Mouse (Mus musculus): Measurements from ENCODE around the gene Gja8. TPM values are rescaled to one million over a fixed set of nuclear protein-coding genes. Genes with fewer than 3 reads are reported as not detected.

Gja8 gene
- polyA plus RNA-seq (2016; fragmentation: Nextera tagmentation; extraction: Ambion mirVana) = 0.06 TPM in 1 of 2 replicates, not detected in the other

DNA sequence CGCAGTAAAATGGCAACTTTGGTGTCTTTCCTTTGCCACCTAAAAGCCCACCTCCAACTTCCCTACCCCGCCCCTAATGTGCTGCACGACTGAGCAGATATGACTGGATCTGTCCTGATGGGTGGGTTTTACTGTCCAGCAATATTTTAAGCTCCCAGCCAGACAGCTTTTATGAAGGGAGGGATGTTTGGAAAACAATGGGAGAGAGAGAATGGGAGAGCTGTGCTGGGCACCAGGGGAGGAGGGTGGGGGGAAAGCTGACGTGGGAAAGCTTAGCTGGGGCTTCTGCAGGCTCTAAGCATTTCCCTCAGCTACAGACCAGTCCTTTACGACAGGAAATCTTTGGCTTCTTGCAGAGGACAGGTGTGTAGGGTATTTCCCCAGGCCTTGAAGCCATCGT, at the start of gene Gja8:
Gene Gja8 (minus strand): TSS at position 101 of the 400 bp plus-strand sequence.
- no peaks in the 10 kb centered on the region for H3K36me3 ChIP-seq
- no peak within 1 kb of the TSS for H3K4me2 ChIP-seq (replicated peaks)
- no peak within 1 kb of the TSS for H3K4me3 ChIP-seq
- peaks cover 6% of the 10 kb centered on the region; the same call in 1 of the 2 replicates for H3K4me1 ChIP-seq
- H3K9me3 ChIP-seq = no peaks in the 10 kb centered on the region
- 59% methylated on average over 6 of the region's 6 CpGs for WGBS
- H3K9ac ChIP-seq = no peak within 1 kb of the TSS
- no peak within 1 kb of the TSS for H3K27ac ChIP-seq
- no peaks in the 10 kb centered on the region for H3K27me3 ChIP-seq (replicated peaks)
- ATAC-seq (ENCODE audit: low FRiP score, low read depth) = no peak

DNA sequence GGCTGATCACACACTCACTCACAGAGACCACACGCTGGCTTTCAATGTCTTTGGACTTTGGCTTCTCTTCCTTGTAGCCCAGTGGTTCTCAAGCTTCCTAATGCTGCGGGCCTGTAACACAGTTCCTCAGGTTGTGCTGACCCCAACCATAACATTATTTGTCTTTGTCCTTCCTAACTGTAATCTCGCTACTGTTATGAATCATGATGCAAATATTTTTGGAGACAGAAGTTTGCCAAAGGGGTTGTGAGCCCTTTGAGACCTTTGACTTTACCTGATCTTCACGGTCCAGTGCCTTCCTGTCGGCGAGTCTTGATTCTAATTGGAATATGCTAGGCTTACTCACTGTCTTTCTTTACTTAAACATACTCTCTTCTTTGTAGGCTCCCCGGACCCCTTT, 48.6 kb upstream of the Gja8 start:
- H3K4me2 ChIP-seq (replicated peaks) = no peak overlapping the region
- H3K27ac ChIP-seq = no peak overlapping the region
- H3K9me3 ChIP-seq = no peaks in the 10 kb centered on the region
- WGBS = 89% methylated on average over 7 of the region's 7 CpGs
- no peak overlapping the region for H3K9ac ChIP-seq
- no peak overlapping the region for H3K4me3 ChIP-seq
- ATAC-seq (ENCODE audit: low FRiP score, low read depth) = no peak
- H3K36me3 ChIP-seq = no peaks in the 10 kb centered on the region
- H3K27me3 ChIP-seq (replicated peaks) = no peaks in the 10 kb centered on the region
- H3K4me1 ChIP-seq = no peaks in the 10 kb centered on the region

DNA sequence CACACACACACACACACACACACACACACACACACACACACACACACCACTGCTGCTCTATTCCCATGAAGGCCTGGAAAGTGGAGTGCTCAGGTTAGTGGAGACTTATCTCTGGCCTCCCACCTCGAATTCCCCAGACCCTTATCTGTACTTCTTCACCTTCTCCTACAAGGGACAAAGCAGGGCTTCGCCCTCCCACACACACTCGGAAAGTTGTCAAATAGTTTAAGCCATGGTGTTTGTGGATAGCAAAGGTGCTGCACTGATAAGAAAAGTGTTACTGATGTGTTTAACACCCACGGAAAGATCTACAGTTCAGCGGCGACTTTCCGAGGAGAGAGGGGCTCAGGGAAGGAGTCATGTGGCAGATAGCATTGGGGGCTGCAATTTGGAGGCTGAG, 45.2 kb upstream of the Gja8 start:
- H3K9me3 ChIP-seq = no peaks in the 10 kb centered on the region
- no peak for ATAC-seq (ENCODE audit: low FRiP score, low read depth)
- H3K27me3 ChIP-seq (replicated peaks) = no peaks in the 10 kb centered on the region
- no peak overlapping the region for H3K9ac ChIP-seq
- no peaks in the 10 kb centered on the region for H3K4me1 ChIP-seq
- no peak overlapping the region for H3K4me2 ChIP-seq (replicated peaks)
- no peak overlapping the region for H3K4me3 ChIP-seq
- no peak overlapping the region for H3K27ac ChIP-seq
- 72% methylated on average over 7 of the region's 7 CpGs for WGBS
- no peaks in the 10 kb centered on the region for H3K36me3 ChIP-seq

DNA sequence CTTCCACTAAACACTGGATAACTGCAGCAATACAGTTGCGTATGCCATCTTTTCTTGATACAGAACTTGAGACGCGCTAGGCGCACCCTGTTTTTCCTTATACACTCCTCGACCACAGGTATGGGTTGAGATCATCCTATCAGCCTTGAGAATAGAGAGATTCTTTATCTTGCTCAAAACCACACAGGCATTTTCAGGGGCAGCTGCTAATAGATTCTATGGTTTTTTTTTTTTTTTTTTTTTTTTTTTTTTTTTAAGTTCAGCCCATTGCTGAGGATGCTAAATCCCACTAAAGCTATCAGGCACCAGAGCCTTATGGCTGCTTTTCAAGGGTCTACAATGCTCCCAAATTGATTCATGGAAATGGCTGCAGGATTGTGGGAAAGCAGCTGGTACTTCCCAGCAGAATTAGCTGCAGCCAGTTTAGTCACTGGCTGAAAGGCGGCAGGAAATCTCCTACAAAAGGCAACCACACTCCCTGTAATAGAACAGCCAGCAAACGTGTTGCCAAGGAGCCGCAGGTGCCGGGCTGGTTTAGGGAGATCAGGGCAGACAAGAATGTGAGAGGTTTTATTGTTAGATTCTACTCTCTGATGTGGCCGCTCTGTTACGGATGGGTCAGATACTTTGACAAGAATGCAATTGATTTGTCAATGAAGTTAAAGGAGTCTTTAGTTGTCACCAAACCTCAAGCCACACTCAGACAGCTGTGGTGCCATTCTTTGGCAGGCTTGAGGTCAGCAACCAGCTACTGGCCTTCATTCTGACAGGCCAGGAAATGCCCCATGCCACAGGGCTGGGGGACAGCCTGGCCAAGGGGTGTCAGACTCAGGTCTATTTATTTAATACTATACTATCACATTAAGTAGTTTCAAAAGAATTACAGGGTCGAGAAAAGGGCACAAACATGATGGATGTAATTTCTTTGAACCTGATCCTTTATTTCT, 37.5 kb upstream of the Gja8 start:
- WGBS = 51% methylated on average over 12 of the region's 12 CpGs
- H3K4me1 ChIP-seq = no peaks in the 10 kb centered on the region
- H3K36me3 ChIP-seq = no peaks in the 10 kb centered on the region
- ATAC-seq (ENCODE audit: low FRiP score, low read depth) = peak; percentile 63
- no peak overlapping the region for H3K4me2 ChIP-seq (replicated peaks)
- no peaks in the 10 kb centered on the region for H3K27me3 ChIP-seq (replicated peaks)
- no peak overlapping the region for H3K9ac ChIP-seq
- H3K4me3 ChIP-seq = no peak overlapping the region
- no peaks in the 10 kb centered on the region for H3K9me3 ChIP-seq
- H3K27ac ChIP-seq = no peak overlapping the region

DNA sequence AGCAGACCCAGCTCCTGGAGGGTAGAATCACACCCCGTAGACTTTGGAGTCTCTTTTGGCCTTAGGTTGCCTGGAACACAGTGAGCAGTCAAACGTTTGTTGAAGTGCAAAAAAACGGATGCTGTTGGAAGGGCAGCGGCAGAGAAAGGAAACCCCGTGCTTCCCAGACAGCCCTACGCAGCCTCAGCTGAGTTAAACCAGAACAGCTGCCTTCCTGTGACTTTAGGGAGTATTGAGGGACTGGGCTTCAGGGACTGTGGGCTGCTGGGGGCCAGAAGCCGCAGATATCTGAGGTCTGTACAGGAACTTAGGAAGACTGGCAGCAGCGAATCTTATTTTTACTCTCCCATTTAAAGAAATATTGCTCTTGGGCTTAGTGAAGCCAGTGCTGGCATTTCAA, 34.8 kb upstream of the Gja8 start:
- Histone ChIP-seq H3K4me2 (replicated peaks) (no peak overlapping the region), H3K9ac (no peak overlapping the region), H3K27me3 (replicated peaks) (no peaks in the 10 kb centered on the region), H3K27ac (no peak overlapping the region), H3K4me3 (no peak overlapping the region), H3K9me3 (no peaks in the 10 kb centered on the region), H3K4me1 (no peaks in the 10 kb centered on the region), H3K36me3 (no peaks in the 10 kb centered on the region)
- ATAC-seq (ENCODE audit: low FRiP score, low read depth) = no peak
- 57% methylated on average over 8 of the region's 8 CpGs for WGBS

DNA sequence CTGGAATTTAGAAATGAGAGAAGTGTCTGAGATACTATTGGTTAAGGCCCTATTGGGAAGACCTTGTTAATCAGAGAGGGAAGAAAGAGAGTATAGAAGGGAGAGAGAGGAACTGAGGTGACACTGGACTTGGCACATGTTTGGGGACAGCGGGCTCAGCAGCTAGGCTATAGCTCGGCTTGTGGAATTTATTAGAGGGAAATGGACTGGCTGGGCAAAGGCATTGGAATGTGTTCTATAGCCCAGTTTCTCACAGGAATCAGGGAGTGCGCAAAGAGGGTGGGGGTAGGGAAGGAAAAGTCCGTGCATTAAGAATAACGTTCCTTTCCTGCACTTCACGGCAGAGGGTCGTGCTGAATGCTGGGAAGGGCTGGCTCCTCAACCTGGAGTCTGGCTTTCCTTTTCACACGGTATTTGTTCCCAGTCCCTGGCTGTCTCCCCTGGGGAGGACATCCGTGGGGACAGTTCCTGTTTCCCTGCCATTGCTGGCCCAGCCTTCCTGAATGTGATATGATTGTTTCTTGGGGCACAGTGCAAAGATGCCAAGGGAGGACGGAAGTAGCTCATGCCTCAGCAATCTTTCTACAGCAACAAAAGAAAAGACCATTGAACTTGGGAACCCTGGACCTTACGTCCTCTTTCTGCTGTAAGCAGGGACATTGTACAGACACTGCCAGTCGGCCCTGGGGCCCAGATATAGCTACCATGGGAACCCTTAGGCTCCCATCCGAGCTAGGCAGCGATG, 27.8 kb upstream of the Gja8 start:
- H3K27ac ChIP-seq = no peak overlapping the region
- no peak for ATAC-seq (ENCODE audit: low FRiP score, low read depth)
- H3K9ac ChIP-seq = no peak overlapping the region
- H3K4me2 ChIP-seq (replicated peaks) = no peak overlapping the region
- H3K4me3 ChIP-seq = no peak overlapping the region
- H3K9me3 ChIP-seq = no peaks in the 10 kb centered on the region
- WGBS = 52% methylated on average over 14 of the region's 14 CpGs
- H3K36me3 ChIP-seq = no peaks in the 10 kb centered on the region
- H3K4me1 ChIP-seq = 0 out of 2 replicates have a peak, but pooled peaks cover 4% of the 10 kb centered on the region
- H3K27me3 ChIP-seq (replicated peaks) = no peaks in the 10 kb centered on the region

DNA sequence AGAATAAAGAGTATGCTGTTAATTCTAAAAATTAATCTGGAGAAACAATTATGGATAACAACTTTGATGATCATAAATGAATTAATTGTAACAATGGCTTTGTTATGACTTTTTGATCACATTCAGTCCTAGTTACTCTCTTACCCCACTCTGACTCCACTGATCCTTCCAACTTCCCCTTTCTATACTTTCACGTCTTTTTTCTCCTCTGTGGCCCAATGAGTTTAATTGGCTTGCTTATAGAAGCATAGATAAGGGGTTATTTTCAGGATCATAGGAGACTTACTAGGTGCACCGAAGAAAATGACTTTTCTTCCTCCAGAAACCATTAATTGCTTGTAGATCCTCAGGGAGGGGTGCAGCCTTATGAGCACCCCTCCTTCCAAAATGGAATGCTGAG, 16.9 kb upstream of the Gja8 start:
- no peaks in the 10 kb centered on the region for H3K9me3 ChIP-seq
- H3K27ac ChIP-seq = no peak overlapping the region
- no peak overlapping the region for H3K4me3 ChIP-seq
- no peaks in the 10 kb centered on the region for H3K27me3 ChIP-seq (replicated peaks)
- no peak overlapping the region for H3K4me2 ChIP-seq (replicated peaks)
- WGBS = 90% methylated on average over 2 of the region's 2 CpGs
- ATAC-seq (ENCODE audit: low FRiP score, low read depth) = no peak
- H3K36me3 ChIP-seq = no peaks in the 10 kb centered on the region
- H3K4me1 ChIP-seq = peaks cover 7% of the 10 kb centered on the region
- H3K9ac ChIP-seq = no peak overlapping the region

DNA sequence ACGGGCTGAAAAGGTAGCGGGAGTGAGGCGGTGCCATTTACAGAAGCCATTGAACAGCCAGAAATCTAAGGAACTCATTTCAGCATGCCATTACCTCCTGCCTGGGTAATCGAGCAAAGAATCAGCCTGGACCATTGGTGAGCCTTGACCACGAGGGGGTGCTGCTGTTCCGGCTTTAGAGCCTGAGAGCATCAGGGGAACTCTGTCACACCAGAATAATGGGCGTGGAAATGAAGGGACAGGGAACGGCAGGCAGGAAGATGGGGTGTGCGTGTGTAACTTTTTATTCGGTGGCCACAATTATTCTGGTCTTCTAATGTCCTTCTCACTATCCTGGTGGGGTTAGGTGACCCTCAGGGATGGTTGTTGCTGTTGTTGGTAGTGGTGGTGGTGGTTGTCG, 12.9 kb upstream of the Gja8 start:
- peaks cover 16% of the 10 kb centered on the region for H3K4me1 ChIP-seq
- no peaks in the 10 kb centered on the region for H3K36me3 ChIP-seq
- 7% methylated on average over 11 of the region's 11 CpGs for WGBS
- H3K9me3 ChIP-seq = no peaks in the 10 kb centered on the region
- no peak overlapping the region for H3K27ac ChIP-seq
- peak; percentile 78 for ATAC-seq (ENCODE audit: low FRiP score, low read depth)
- peak overlapping the region; percentile 44 for H3K4me2 ChIP-seq (replicated peaks)
- H3K27me3 ChIP-seq (replicated peaks) = 0 out of 2 replicates have a peak, but pooled peaks cover 6% of the 10 kb centered on the region
- H3K4me3 ChIP-seq = no peak overlapping the region
- no peak overlapping the region for H3K9ac ChIP-seq

DNA sequence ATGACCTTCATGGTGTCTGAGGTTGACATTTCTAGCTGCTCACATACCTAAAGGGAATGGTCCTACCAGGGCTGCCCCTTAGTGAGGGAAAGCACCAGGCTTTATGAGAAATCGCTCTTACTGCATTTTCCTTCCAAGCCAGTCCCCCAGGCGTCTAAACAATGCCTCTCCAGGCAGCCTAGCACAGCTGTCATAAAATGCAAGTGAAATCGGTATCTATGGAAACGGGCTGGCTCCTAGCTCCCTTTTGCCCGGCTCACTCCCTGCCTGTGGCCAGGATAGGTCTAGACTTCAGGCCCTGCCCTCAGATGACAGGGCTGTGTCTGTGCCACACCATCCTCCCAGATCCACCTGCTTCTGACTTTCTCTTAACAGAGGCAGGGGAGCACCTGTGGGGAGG, 11.8 kb upstream of the Gja8 start:
- H3K9ac ChIP-seq = no peak overlapping the region
- H3K36me3 ChIP-seq = no peaks in the 10 kb centered on the region
- 3% methylated on average over 5 of the region's 5 CpGs for WGBS
- no peak overlapping the region for H3K4me3 ChIP-seq
- peak; percentile 74 for ATAC-seq (ENCODE audit: low FRiP score, low read depth)
- H3K9me3 ChIP-seq = no peaks in the 10 kb centered on the region
- no peak overlapping the region for H3K27ac ChIP-seq
- peaks cover 17% of the 10 kb centered on the region for H3K4me1 ChIP-seq
- H3K4me2 ChIP-seq (replicated peaks) = no peak overlapping the region
- 0 out of 2 replicates have a peak, but pooled peaks cover 6% of the 10 kb centered on the region for H3K27me3 ChIP-seq (replicated peaks)

DNA sequence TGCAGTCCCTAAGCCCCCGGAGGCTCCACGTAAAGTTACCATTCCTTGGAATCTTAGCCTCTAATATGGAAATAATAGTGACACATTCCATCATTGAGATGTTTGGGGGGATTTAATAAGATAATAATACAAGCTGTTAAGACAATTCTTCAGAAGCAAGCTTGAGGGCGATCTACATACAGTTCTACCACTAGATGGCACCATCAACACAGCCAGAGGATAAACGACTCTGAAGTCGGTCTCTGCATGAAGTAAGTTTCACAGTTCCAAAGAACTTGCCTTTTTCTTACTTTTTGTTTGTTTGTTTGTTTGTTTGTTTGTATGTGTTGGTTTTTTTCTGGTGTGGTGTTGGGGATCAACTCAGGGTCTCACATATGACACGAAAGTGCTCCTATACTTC, 10.4 kb upstream of the Gja8 start:
- Histone ChIP-seq H3K27me3 (replicated peaks) (0 out of 2 replicates have a peak, but pooled peaks cover 6% of the 10 kb centered on the region), H3K27ac (no peak overlapping the region), H3K4me1 (peaks cover 25% of the 10 kb centered on the region), H3K36me3 (no peaks in the 10 kb centered on the region), H3K4me2 (replicated peaks) (no peak overlapping the region), H3K9ac (no peak overlapping the region), H3K9me3 (no peaks in the 10 kb centered on the region), H3K4me3 (no peak overlapping the region)
- WGBS = 12% methylated on average over 6 of the region's 6 CpGs
- no peak for ATAC-seq (ENCODE audit: low FRiP score, low read depth)

DNA sequence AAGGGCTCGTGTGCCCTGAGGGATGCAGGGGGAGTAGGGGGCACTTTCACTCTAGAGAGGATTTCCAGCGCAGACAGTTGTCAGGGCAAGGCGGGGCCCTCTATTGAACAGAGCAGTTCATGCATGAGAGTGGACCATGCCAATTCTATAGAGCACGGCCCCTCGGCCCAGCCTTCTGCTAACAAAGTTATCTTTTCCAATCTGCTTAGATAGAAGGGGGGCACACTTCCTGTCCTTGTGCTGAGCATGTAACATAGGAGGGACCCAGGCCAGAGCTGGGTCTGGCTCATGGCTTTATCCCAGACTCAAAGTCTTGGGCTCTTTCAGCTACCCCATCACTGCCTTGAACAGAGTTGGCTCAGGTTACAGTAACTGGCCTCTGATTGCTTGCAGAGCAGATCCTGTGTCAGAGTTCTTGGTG, 5.5 kb upstream of the Gja8 start:
- WGBS = 17% methylated on average over 5 of the region's 5 CpGs

DNA sequence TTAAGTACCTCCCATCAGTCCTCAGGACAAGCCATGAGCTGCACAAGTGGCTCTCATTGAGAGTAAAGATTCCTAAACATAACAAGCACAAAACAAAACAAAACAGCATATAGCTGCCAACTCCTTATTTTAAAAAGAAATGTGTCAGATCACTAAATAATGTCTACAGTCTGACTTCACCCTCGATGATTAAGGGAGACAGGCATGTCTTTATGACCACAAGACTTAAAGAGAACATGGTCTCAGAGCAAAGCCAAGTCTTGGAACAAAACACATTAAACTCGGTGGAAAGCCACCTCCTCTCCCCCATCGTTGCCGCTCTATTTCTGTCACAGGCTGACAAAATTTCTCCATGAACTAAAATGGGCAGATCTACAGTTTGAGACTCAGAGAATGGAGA, 1.2 kb downstream of the Gja8 start:
- 88% methylated on average over 4 of the region's 4 CpGs for WGBS
- H3K9me3 ChIP-seq = no peaks in the 10 kb centered on the region
- no peak overlapping the region for H3K9ac ChIP-seq
- H3K27ac ChIP-seq = no peak overlapping the region
- no peaks in the 10 kb centered on the region for H3K36me3 ChIP-seq
- no peaks in the 10 kb centered on the region for H3K27me3 ChIP-seq (replicated peaks)
- ATAC-seq (ENCODE audit: low FRiP score, low read depth) = no peak
- H3K4me2 ChIP-seq (replicated peaks) = no peak overlapping the region
- H3K4me1 ChIP-seq = no peaks in the 10 kb centered on the region
- H3K4me3 ChIP-seq = no peak overlapping the region

More for the DNA sequence above, 5.5 kb upstream of the Gja8 start:
- 0 out of 2 replicates have a peak, but pooled peaks cover 6% of the 10 kb centered on the region for H3K27me3 ChIP-seq (replicated peaks)
- H3K9me3 ChIP-seq = no peaks in the 10 kb centered on the region
- no peak overlapping the region for H3K9ac ChIP-seq
- H3K27ac ChIP-seq = no peak overlapping the region
- H3K4me2 ChIP-seq (replicated peaks) = no peak overlapping the region
- H3K4me1 ChIP-seq = peaks cover 18% of the 10 kb centered on the region
- peak; percentile 59; the same call in 1 of the 2 replicates for ATAC-seq (ENCODE audit: low FRiP score, low read depth)
- no peak overlapping the region for H3K4me3 ChIP-seq
- no peaks in the 10 kb centered on the region for H3K36me3 ChIP-seq

Data from neural tube, embryonic 12.5 days (tissue).